Mouse (Mus musculus): ENCODE results near the gene Commd4. TPM values are rescaled to one million over a fixed set of nuclear protein-coding genes. Genes with fewer than 3 reads are reported as not detected.
A peak's percentile ranks its signal among the peaks of the same experiment; 100 is the strongest.

Commd4 gene
- polyA plus RNA-seq, 1 experiment, result 150 TPM

DNA sequence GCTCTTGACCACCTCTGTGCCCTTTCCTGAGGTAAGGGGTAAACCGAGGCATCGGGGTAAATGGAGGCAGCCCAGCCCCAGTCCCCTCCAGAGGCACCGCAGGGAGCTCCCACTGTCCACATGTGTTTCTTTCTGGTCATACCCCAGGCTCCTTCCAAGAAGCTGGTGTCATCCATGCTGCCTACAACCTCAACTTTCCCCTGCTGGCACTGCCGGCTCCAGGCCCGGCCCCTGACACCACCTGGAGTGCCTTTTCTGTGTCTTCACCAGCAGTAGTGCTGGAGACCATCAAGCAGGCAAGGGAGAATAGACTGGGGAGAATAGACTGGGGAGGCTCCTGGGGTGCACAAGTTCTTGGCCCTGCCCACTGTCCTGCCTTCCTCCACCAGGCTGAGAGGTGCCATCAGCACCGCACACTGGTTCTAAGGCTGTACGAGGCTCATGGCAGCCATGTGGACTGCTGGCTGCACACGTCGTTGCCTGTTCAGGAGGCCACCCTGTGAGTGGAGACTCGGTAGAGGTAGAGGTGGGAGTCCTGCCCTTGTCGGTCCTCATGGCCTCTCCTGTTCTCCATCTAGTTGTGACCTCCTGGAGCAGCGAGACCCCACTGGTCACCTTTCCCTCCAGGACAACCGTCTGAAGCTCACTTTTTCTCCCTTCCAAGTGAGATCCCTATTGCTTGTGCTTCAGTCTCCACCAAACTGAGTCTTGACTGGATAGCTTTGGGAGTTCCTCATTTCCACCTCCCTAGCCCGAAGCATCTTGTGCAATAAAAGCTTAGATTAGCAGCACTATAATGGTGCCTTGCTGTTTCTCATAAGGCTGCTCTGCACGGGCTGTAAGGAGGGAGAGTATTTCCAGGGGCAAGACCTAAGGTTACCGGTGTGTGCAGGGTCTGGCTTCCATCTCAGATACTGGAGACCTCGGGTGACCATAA, 16.4 kb downstream of the Commd4 start:
- DNase-seq, result no peak
- no peak overlapping the region for H3K4me3 ChIP-seq (replicated peaks; ENCODE audit: insufficient read depth, low read depth, low read length)
- no peak overlapping the region for H3K27ac ChIP-seq (ENCODE audit: insufficient read depth, low read length)
- no peaks in the 10 kb centered on the region for H3K27me3 ChIP-seq (ENCODE audit: control insufficient read depth, insufficient read depth, low read length)
- TF ChIP-seq POLR2A (IDR thresholded peaks at IDR 0.05; ENCODE audit: borderline replicate concordance, insufficient read depth, low read length) (no peak), CTCF (IDR thresholded peaks at IDR 0.05; ENCODE audit: borderline replicate concordance, insufficient read depth, low read depth, low read length) (no peak)
- H3K4me1 ChIP-seq (ENCODE audit: control insufficient read depth, insufficient read depth, low read length), result peaks cover 3% of the 10 kb centered on the region; the same call in 1 of the 2 replicates
- WGBS, result 84% methylated on average over 17 of the region's 17 CpGs

DNA sequence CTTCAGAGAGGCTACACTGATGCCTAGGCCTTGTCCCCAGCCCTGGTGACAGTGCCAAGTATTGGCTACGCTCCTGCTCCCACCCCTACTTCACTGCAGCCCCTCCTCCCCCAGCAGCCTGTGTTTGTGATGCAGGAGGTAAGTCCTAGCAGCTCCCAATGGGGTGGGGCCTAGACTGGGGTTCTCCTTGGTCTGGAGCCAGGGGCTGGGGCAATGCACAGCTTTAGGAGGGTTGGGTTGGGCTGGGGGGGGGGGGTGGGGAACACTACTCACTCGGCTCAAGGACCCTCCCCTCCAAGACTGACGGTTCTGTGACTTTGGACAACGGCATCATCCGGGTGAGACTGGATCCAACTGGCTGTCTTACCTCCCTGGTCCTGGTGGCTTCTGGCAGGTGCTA, 18.6 kb downstream of the Commd4 start:
- Histone ChIP-seq H3K4me3 (replicated peaks; ENCODE audit: insufficient read depth, low read depth, low read length) (no peak overlapping the region), H3K4me1 (ENCODE audit: control insufficient read depth, insufficient read depth, low read length) (no peaks in the 10 kb centered on the region), H3K27me3 (ENCODE audit: control insufficient read depth, insufficient read depth, low read length) (no peaks in the 10 kb centered on the region), H3K27ac (ENCODE audit: insufficient read depth, low read length) (no peak overlapping the region)
- no peak for TF ChIP-seq POLR2A (IDR thresholded peaks at IDR 0.05; ENCODE audit: borderline replicate concordance, insufficient read depth, low read length)
- no peak for TF ChIP-seq CTCF (IDR thresholded peaks at IDR 0.05; ENCODE audit: borderline replicate concordance, insufficient read depth, low read depth, low read length)
- DNase-seq, result no peak
- WGBS, result 70% methylated on average over 5 of the region's 5 CpGs

DNA sequence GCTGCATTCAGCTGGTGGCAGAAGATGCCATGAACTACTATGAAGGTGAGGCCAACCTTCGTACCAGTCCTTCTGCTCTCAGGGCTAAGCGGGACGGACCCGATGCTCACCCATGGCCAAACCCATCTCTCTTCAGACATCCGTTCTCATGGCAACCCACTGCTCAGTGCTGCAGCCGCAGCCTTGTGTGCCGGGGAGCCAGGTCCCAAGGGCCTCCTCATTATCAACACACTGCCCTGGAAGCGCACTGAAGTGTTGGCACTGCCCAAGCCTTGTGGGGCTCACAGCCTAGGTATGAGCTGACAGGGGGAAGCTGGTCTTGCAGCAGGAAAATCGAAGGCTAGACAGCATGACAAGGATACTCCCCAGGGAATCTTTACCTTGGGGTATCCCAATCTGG, 19.0 kb downstream of the Commd4 start:
- no peaks in the 10 kb centered on the region for H3K27me3 ChIP-seq (ENCODE audit: control insufficient read depth, insufficient read depth, low read length)
- H3K27ac ChIP-seq (ENCODE audit: insufficient read depth, low read length), result no peak overlapping the region
- H3K4me3 ChIP-seq (replicated peaks; ENCODE audit: insufficient read depth, low read depth, low read length), result no peak overlapping the region
- TF ChIP-seq POLR2A (IDR thresholded peaks at IDR 0.05; ENCODE audit: borderline replicate concordance, insufficient read depth, low read length) (no peak), CTCF (IDR thresholded peaks at IDR 0.05; ENCODE audit: borderline replicate concordance, insufficient read depth, low read depth, low read length) (no peak)
- DNase-seq, result no peak
- H3K4me1 ChIP-seq (ENCODE audit: control insufficient read depth, insufficient read depth, low read length), result no peaks in the 10 kb centered on the region
- WGBS, result 75% methylated on average over 9 of the region's 9 CpGs

DNA sequence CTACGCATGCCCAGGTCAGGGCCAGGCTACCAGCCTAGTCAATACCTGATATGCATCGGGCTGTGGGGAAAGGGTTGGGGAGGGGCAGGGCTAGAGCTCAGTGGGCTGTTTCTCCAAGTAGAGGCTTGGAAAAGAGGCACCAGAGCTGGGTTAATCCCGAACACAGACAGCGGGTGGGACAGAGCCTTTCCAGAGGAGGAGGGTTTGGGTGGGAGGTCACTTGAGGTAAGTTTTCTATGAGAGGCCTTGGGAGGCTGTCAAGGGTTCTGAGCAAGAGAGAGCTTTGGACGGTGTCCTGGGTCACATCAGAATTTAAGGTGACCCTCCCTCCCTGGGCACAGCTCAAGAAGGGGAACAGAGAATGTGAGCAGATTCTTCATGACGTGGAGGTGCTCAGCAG, 19.6 kb downstream of the Commd4 start:
- no peaks in the 10 kb centered on the region for H3K27me3 ChIP-seq (ENCODE audit: control insufficient read depth, insufficient read depth, low read length)
- no peaks in the 10 kb centered on the region for H3K4me1 ChIP-seq (ENCODE audit: control insufficient read depth, insufficient read depth, low read length)
- no peak for DNase-seq
- H3K4me3 ChIP-seq (replicated peaks; ENCODE audit: insufficient read depth, low read depth, low read length), result no peak overlapping the region
- TF ChIP-seq POLR2A (IDR thresholded peaks at IDR 0.05; ENCODE audit: borderline replicate concordance, insufficient read depth, low read length), result no peak
- no peak for TF ChIP-seq CTCF (IDR thresholded peaks at IDR 0.05; ENCODE audit: borderline replicate concordance, insufficient read depth, low read depth, low read length)
- H3K27ac ChIP-seq (ENCODE audit: insufficient read depth, low read length), result no peak overlapping the region
- 91% methylated on average over 6 of the region's 6 CpGs for WGBS

DNA sequence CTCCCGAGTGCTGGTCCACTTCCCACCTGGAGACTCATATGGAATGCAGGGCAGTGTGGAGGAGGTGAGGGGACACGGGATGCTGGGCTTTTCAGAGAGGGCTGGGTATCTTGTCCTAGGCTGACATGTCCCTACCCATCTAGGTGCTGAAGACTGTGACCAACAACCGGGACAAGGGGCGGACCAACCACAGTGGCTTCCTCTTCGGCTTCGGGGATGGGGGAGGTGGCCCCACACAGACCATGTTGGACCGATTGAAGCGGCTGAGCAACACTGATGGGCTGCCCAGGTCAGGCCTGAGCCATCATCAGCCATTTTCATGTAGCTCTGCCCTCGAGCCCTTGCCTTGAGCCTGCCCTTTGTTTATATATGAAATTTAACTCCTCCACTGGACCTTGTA, 20.4 kb downstream of the Commd4 start:
- Histone ChIP-seq H3K4me3 (replicated peaks; ENCODE audit: insufficient read depth, low read depth, low read length) (no peak overlapping the region), H3K4me1 (ENCODE audit: control insufficient read depth, insufficient read depth, low read length) (no peaks in the 10 kb centered on the region), H3K27me3 (ENCODE audit: control insufficient read depth, insufficient read depth, low read length) (no peaks in the 10 kb centered on the region), H3K27ac (ENCODE audit: insufficient read depth, low read length) (no peak overlapping the region)
- DNase-seq, result no peak
- 89% methylated on average over 9 of the region's 9 CpGs for WGBS
- TF ChIP-seq CTCF (IDR thresholded peaks at IDR 0.05; ENCODE audit: borderline replicate concordance, insufficient read depth, low read depth, low read length) (no peak), POLR2A (IDR thresholded peaks at IDR 0.05; ENCODE audit: borderline replicate concordance, insufficient read depth, low read length) (no peak)

DNA sequence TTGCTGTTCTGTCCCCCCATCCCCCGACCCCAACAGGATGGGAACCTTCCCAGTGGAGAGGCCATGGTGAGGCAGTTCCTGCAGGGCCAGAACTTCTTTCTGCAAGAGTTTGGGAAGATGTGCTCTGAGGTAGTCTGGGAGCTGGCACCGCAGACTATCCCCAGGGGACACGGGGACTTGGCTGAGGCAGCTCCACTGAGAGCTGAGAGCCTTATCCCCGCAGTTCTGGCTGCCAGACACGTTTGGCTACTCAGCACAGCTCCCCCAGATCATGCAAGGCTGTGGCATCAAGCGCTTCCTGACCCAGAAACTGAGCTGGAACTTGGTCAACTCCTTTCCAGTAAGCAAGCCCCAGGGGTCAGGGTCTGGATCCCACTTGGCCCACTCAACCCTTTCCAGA, 20.9 kb downstream of the Commd4 start:
- Histone ChIP-seq H3K4me3 (replicated peaks; ENCODE audit: insufficient read depth, low read depth, low read length) (no peak overlapping the region), H3K4me1 (ENCODE audit: control insufficient read depth, insufficient read depth, low read length) (no peaks in the 10 kb centered on the region), H3K27me3 (ENCODE audit: control insufficient read depth, insufficient read depth, low read length) (no peaks in the 10 kb centered on the region), H3K27ac (ENCODE audit: insufficient read depth, low read length) (no peak overlapping the region)
- TF ChIP-seq CTCF (IDR thresholded peaks at IDR 0.05; ENCODE audit: borderline replicate concordance, insufficient read depth, low read depth, low read length) (no peak), POLR2A (IDR thresholded peaks at IDR 0.05; ENCODE audit: borderline replicate concordance, insufficient read depth, low read length) (no peak)
- DNase-seq, result no peak
- WGBS, result 43% methylated on average over 6 of the region's 6 CpGs

DNA sequence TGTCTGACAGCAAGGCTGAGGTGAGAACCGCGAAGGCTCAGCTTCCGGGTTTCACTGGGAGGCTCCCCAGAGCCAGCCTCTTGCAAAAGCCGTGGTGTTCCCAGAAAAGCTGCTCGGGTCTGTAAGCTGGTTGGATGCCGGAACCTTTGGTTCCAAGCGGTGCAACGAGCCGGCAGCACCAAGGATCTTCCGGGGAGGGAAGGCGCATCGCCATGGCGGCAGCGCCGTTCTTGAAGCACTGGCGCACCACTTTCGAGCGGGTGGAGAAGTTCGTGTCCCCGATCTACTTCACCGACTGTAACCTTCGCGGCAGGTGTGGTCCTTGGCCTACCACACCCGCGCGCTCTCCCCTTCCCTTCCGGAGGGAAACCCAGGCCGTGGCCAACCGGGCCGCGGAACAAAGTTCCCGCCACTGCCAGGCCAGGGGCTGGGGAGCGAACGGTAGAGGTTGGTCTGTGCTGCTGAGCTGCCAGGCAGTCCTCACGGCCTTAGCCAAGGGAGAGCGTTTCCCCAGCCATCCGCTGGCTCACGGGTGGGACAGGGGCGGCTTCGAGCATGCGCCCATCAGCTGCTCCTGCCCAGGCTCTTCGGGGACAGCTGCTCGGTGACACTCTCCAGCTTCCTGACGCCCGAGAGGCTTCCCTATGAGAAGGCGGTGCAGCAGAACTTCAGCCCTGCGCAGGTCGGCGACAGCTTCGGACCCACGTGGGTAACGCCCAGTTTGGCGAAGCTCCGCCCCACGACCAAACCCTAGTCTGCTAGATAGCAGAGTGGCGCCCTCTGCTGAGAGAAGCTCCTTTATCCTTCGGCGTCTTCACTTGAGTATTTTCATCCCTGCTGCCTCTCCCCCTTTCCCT, 27.3 kb downstream of the Commd4 start, which contains the start of gene Man2c1:
TSS of gene Man2c1 (plus strand) at position 114 of the 857 bp plus-strand sequence.
- Histone ChIP-seq H3K27me3 (ENCODE audit: control insufficient read depth, insufficient read depth, low read length) (no peaks in the 10 kb centered on the region), H3K27ac (ENCODE audit: insufficient read depth, low read length) (peak within 1 kb of the TSS; percentile 55), H3K4me1 (ENCODE audit: control insufficient read depth, insufficient read depth, low read length) (no peaks in the 10 kb centered on the region), H3K4me3 (replicated peaks; ENCODE audit: insufficient read depth, low read depth, low read length) (peak within 1 kb of the TSS; percentile 66)
- under 1% methylated on average over 58 of the region's 58 CpGs for WGBS
- peak; percentile 95 for DNase-seq
- TF ChIP-seq POLR2A (IDR thresholded peaks at IDR 0.05; ENCODE audit: borderline replicate concordance, insufficient read depth, low read length) (peak; percentile 90), CTCF (IDR thresholded peaks at IDR 0.05; ENCODE audit: borderline replicate concordance, insufficient read depth, low read depth, low read length) (peak; percentile 75)
